Comparison of ENCODE assay signal across 7 mouse cellular contexts in genomic region chr11:22003341-22003981, GRCm38 (mm10). TPM values are rescaled to one million over a fixed set of nuclear protein-coding genes. Genes with fewer than 3 reads are reported as not detected.
A peak's percentile ranks its signal among the peaks of the same experiment; 100 is the strongest.
DNase-seq lines count a peak whose midpoint lies in the region; ATAC-seq and TF ChIP-seq lines count a peak whose summit lies in the region.

No protein-coding gene starts in this region.

- no peak overlapping the region for H3K9ac ChIP-seq in lung, embryonic 14.5 days
- peak overlapping the region; percentile 47 for H3K9ac ChIP-seq in forebrain, postnatal 0 days
- H3K9ac ChIP-seq in kidney, postnatal 0 days (ENCODE audit: low read depth, low read length): no peak overlapping the region

- peaks cover 3% of the 10 kb centered on the region; the same call in 1 of the 2 replicates for H3K4me1 ChIP-seq in lung, embryonic 14.5 days (ENCODE audit: insufficient read depth)
- peaks cover 6% of the 10 kb centered on the region; the same call in 1 of the 2 replicates for H3K4me1 ChIP-seq in forebrain, postnatal 0 days (ENCODE audit: insufficient read depth)
- H3K4me1 ChIP-seq in kidney, postnatal 0 days (replicated peaks; ENCODE audit: insufficient read depth, low read length): peaks cover 20% of the 10 kb centered on the region; the same call in 1 of the 2 replicates
- peaks cover 80% of the 10 kb centered on the region for H3K4me1 ChIP-seq in midbrain, embryonic 10.5 days

- DNase-seq in lung, embryonic 14.5 days: peak; percentile 49
- DNase-seq in lung, postnatal 36 days: no peak
- peak; percentile 78 for DNase-seq in embryo, embryonic 10.5 days (ENCODE audit: low spot score)
- peak; percentile 67 for DNase-seq in forebrain, postnatal 0 days
- peak; percentile 22 for DNase-seq in kidney, postnatal 0 days (ENCODE audit: low spot score)
- DNase-seq in midbrain, embryonic 10.5 days (ENCODE audit: low spot score): peak; percentile 79

- whole genome bisulfite sequencing in lung, embryonic 14.5 days: 1% methylated on average over 31 of the region's 31 CpGs
- 1% methylated on average over 31 of the region's 31 CpGs for WGBS in forebrain, postnatal 0 days
- 1% methylated on average over 31 of the region's 31 CpGs for WGBS in kidney, postnatal 0 days
- under 1% methylated on average over 31 of the region's 31 CpGs for WGBS in midbrain, embryonic 10.5 days

- ATAC-seq in lung, embryonic 14.5 days (ENCODE audit: insufficient read depth): no peak
- ATAC-seq in forebrain, postnatal 0 days: no peak
- ATAC-seq in kidney, postnatal 0 days (replicated peaks; ENCODE audit: low FRiP score, low read depth): no peak
- ATAC-seq in activated CD4-positive, CD25-positive, alpha-beta regulatory T cell, adult 4 months: no peak

- H3K27me3 ChIP-seq in lung, embryonic 14.5 days (ENCODE audit: insufficient read depth, low read length): peaks cover 96% of the 10 kb centered on the region
- H3K27me3 ChIP-seq in forebrain, postnatal 0 days (ENCODE audit: insufficient read depth, low read length): peaks cover 37% of the 10 kb centered on the region
- peaks cover 72% of the 10 kb centered on the region for H3K27me3 ChIP-seq in kidney, postnatal 0 days (ENCODE audit: insufficient read depth, low read length)
- peaks cover 77% of the 10 kb centered on the region for H3K27me3 ChIP-seq in midbrain, embryonic 10.5 days (ENCODE audit: low read depth, poor library complexity, severe bottlenecking)

- peak overlapping the region; percentile 84 for H3K4me2 ChIP-seq in lung, embryonic 14.5 days
- peak overlapping the region; percentile 65 for H3K4me2 ChIP-seq in forebrain, postnatal 0 days (ENCODE audit: low read depth)
- no peak overlapping the region for H3K4me2 ChIP-seq in kidney, postnatal 0 days (ENCODE audit: low read length)

- peak overlapping the region; percentile 15 for H3K4me3 ChIP-seq in lung, embryonic 14.5 days (ENCODE audit: low read depth, low read length)
- H3K4me3 ChIP-seq in forebrain, postnatal 0 days (ENCODE audit: low read depth, low read length): peak overlapping the region; percentile 45
- H3K4me3 ChIP-seq in kidney, postnatal 0 days (replicated peaks; ENCODE audit: low read depth, low read length): no peak overlapping the region
- peak overlapping the region; percentile 85 for H3K4me3 ChIP-seq in midbrain, embryonic 10.5 days

- H3K9me3 ChIP-seq in lung, embryonic 14.5 days (ENCODE audit: low read depth, low read length): no peaks in the 10 kb centered on the region
- no peaks in the 10 kb centered on the region for H3K9me3 ChIP-seq in forebrain, postnatal 0 days (ENCODE audit: low read length)
- no peaks in the 10 kb centered on the region for H3K9me3 ChIP-seq in kidney, postnatal 0 days (replicated peaks; ENCODE audit: low read length)
- H3K9me3 ChIP-seq in midbrain, embryonic 10.5 days (replicated peaks): no peaks in the 10 kb centered on the region

- H3K27ac ChIP-seq in lung, embryonic 14.5 days (ENCODE audit: low read depth): no peak overlapping the region
- H3K27ac ChIP-seq in forebrain, postnatal 0 days (ENCODE audit: low read depth, low read length): peak overlapping the region; percentile 59
- H3K27ac ChIP-seq in kidney, postnatal 0 days: no peak overlapping the region
- peak overlapping the region; percentile 100 for H3K27ac ChIP-seq in midbrain, embryonic 10.5 days (replicated peaks)

- no peaks in the 10 kb centered on the region for H3K36me3 ChIP-seq in lung, embryonic 14.5 days (ENCODE audit: insufficient read depth)
- no peaks in the 10 kb centered on the region for H3K36me3 ChIP-seq in forebrain, postnatal 0 days (ENCODE audit: insufficient read depth)
- H3K36me3 ChIP-seq in kidney, postnatal 0 days (ENCODE audit: insufficient read depth, low read length): no peaks in the 10 kb centered on the region
- peaks cover 15% of the 10 kb centered on the region for H3K36me3 ChIP-seq in midbrain, embryonic 10.5 days

- TF ChIP-seq CTCF in lung, embryonic 14.5 days (IDR thresholded peaks at IDR 0.05; ENCODE audit: low read depth): no peak
- no peak for TF ChIP-seq CTCF in forebrain, postnatal 0 days (IDR thresholded peaks at IDR 0.05; ENCODE audit: low read depth)
- no peak for TF ChIP-seq CTCF in kidney, postnatal 0 days (IDR thresholded peaks at IDR 0.05; ENCODE audit: low read depth)

RNA-seq across cellular contexts. Expression of gene Otx1, which starts 0.8 kb away (rescaled TPM):
- polyA plus RNA-seq in lung, embryonic 14.5 days (2014; fragmentation: Nextera tagmentation; extraction: Ambion mirVana): 0.38 and 0.39 TPM in 2 replicates
- total RNA-seq in forebrain, postnatal 0 days (2014; rRNA removed): 2.3 and 3.9 TPM in 2 replicates
- 5.7 and 5.9 TPM in 2 replicates for polyA plus RNA-seq in forebrain, postnatal 0 days (2015; fragmentation: Nextera tagmentation; extraction: Ambion mirVana)
- polyA plus RNA-seq in kidney, postnatal 0 days (2015; fragmentation: Nextera tagmentation; extraction: Ambion mirVana): not detected in 2 replicates
- 44.5 and 54.8 TPM in 2 replicates for polyA plus RNA-seq in midbrain, embryonic 10.5 days (2016; fragmentation: Nextera tagmentation; extraction: Ambion mirVana)
- polyA plus RNA-seq in activated CD4-positive, CD25-positive, alpha-beta regulatory T cell, adult 4 months (2017; shearing (Covaris generic)): under 1 TPM in 1 of 2 experiments, not detected in 1; 0.27 TPM

Comparison
In these comparisons a context has a peak if more than half of its experiments do, and no peak if none do; other contexts are left out.
1. H3K27ac ChIP-seq: peak in forebrain, postnatal 0 days (single experiment) and midbrain, embryonic 10.5 days (single experiment); none in lung, embryonic 14.5 days (single experiment) and kidney, postnatal 0 days (single experiment).